8 mouse cellular contexts compared by ENCODE assay signal in genomic region chr15:83223208-83223962, GRCm38 (mm10). TPM values are rescaled to one million over a fixed set of nuclear protein-coding genes. Genes with fewer than 3 reads are reported as not detected.
DNase-seq lines count a peak whose midpoint lies in the region; ATAC-seq and TF ChIP-seq lines count a peak whose summit lies in the region.

No protein-coding gene starts in this region.

- 39% methylated on average over 11 of the region's 11 CpGs for WGBS in hindbrain, embryonic 13.5 days

- H3K79me2 ChIP-seq in myocyte (ENCODE audit: control insufficient read depth, insufficient read depth): no peaks in the 10 kb centered on the region

- ATAC-seq in hindbrain, embryonic 13.5 days (ENCODE audit: low FRiP score): peak; percentile 17; the same call in 1 of the 2 replicates

- no peak overlapping the region for H3K4me2 ChIP-seq in hindbrain, embryonic 13.5 days
- peak overlapping the region; percentile 86 for H3K4me2 ChIP-seq in myocyte (ENCODE audit: low read depth)

- peak; percentile 53 to 74 for DNase-seq in urinary bladder, adult 18-20 months (ENCODE audit: low spot score in 2 of 2)
- no peak for DNase-seq in urinary bladder, postnatal 10 days (ENCODE audit: low spot score)
- peak; percentile 84 for DNase-seq in gastrocnemius, adult 18-20 months (ENCODE audit: low spot score)
- peak; percentile 56 for DNase-seq in liver
- DNase-seq in cerebellum, adult 18-20 months: no peak
- no peak for DNase-seq in thymus, postnatal 10 days (ENCODE audit: low spot score in 2 of 2)

- peak overlapping the region; percentile 72 for H3K27ac ChIP-seq in hindbrain, embryonic 13.5 days

- no peaks in the 10 kb centered on the region for H3K27me3 ChIP-seq in hindbrain, embryonic 13.5 days
- no peaks in the 10 kb centered on the region for H3K27me3 ChIP-seq in myocyte (ENCODE audit: control insufficient read depth, insufficient read depth, insufficient read length)

- no peaks in the 10 kb centered on the region for H3K36me3 ChIP-seq in hindbrain, embryonic 13.5 days
- peaks cover 4% of the 10 kb centered on the region for H3K36me3 ChIP-seq in myocyte (ENCODE audit: control insufficient read depth, insufficient read depth)

- peak; percentile 31 for TF ChIP-seq POLR2A in myocyte (IDR thresholded peaks at IDR 0.05; ENCODE audit: insufficient read length, low read depth)

- H3K9me3 ChIP-seq in hindbrain, embryonic 13.5 days: 0 out of 2 replicates have a peak, but pooled peaks cover 4% of the 10 kb centered on the region

- peaks cover 21% of the 10 kb centered on the region for H3K4me1 ChIP-seq in hindbrain, embryonic 13.5 days (replicated peaks)

- no peak overlapping the region for H3ac ChIP-seq in myocyte (ENCODE audit: control insufficient read depth, insufficient read length)

- H3K9ac ChIP-seq in hindbrain, embryonic 13.5 days: peak overlapping the region; percentile 46; the same call in 1 of the 2 replicates

- H3K4me3 ChIP-seq in hindbrain, embryonic 13.5 days: no peak overlapping the region
- no peak overlapping the region for H3K4me3 ChIP-seq in myocyte

TF ChIP-seq in myocyte, 11 proteins besides CTCF, POLR2A, EP300 and RAD21:
- TF ChIP-seq MAX (IDR thresholded peaks at IDR 0.05; ENCODE audit: low read depth) (no peak), TCF12 (IDR thresholded peaks at IDR 0.05; ENCODE audit: insufficient read depth, poor library complexity, severe bottlenecking) (no peak), SRF (IDR thresholded peaks at IDR 0.05; ENCODE audit: control insufficient read depth, insufficient read length, low read depth) (no peak), MYOG (IDR thresholded peaks at IDR 0.05; ENCODE audit: control insufficient read depth in 1 of 3, insufficient read depth in 1 of 3, insufficient read length in 2 of 3, low read depth in 2 of 3) (peak in 1 of 3 experiments; percentile 70), E2F4 (IDR thresholded peaks at IDR 0.05; ENCODE audit: insufficient read depth) (no peak), POLR2AphosphoS2 (IDR thresholded peaks at IDR 0.05; ENCODE audit: insufficient read length, low read depth) (peak; percentile 14), USF1 (IDR thresholded peaks at IDR 0.05; ENCODE audit: low read depth) (no peak), REST (IDR thresholded peaks at IDR 0.05; ENCODE audit: insufficient read depth, insufficient read length) (no peak), CEBPB (IDR thresholded peaks at IDR 0.05; ENCODE audit: insufficient read depth, poor library complexity, severe bottlenecking) (no peak), MYOD1 (IDR thresholded peaks at IDR 0.05; ENCODE audit: control insufficient read depth in 1 of 3, insufficient read length in 2 of 3, low read depth in 2 of 3) (peak in 2 of 3 experiments; percentile 52 to 68)
TF ChIP-seq in myocyte: peak in this region for 3.

RNA-seq across cellular contexts. Expression of gene A4galt, which starts 28.2 kb away (rescaled TPM):
- total RNA-seq in gastrocnemius, adult 18-20 months (2021): 1 to 10 TPM; 3.0 to 3.3 TPM
- polyA plus RNA-seq in hindbrain, embryonic 13.5 days (2015; fragmentation: Nextera tagmentation; extraction: Ambion mirVana): 3.0 and 4.4 TPM in 2 replicates
- 28.4 TPM for polyA plus RNA-seq in myocyte (2012; fragmentation: generic; extraction: Trizol)

RNA-seq across cellular contexts. Expression of gene Cyb5r3, which starts 51.0 kb away (rescaled TPM):
- total RNA-seq in gastrocnemius, adult 18-20 months (2021): 10 to 100 TPM; 40.3 to 50.1 TPM
- 117 and 134 TPM in 2 replicates for polyA plus RNA-seq in hindbrain, embryonic 13.5 days (2015; fragmentation: Nextera tagmentation; extraction: Ambion mirVana)
- 707 TPM for polyA plus RNA-seq in myocyte (2012; fragmentation: generic; extraction: Trizol)

Comparison
In these comparisons a context has a peak if more than half of its experiments do, and no peak if none do; other contexts are left out.
1. DNase-seq: peak in urinary bladder, adult 18-20 months (2 of 2), gastrocnemius, adult 18-20 months (single experiment) and liver (single experiment); none in urinary bladder, postnatal 10 days (single experiment), cerebellum, adult 18-20 months (0 of 2) and thymus, postnatal 10 days (0 of 2).